Mouse (Mus musculus): ENCODE results near the gene P2ry12. TPM values are rescaled to one million over a fixed set of nuclear protein-coding genes. Genes with fewer than 3 reads are reported as not detected.

P2ry12 gene
- polyA plus RNA-seq, 1 experiment = 1.5 TPM

DNA sequence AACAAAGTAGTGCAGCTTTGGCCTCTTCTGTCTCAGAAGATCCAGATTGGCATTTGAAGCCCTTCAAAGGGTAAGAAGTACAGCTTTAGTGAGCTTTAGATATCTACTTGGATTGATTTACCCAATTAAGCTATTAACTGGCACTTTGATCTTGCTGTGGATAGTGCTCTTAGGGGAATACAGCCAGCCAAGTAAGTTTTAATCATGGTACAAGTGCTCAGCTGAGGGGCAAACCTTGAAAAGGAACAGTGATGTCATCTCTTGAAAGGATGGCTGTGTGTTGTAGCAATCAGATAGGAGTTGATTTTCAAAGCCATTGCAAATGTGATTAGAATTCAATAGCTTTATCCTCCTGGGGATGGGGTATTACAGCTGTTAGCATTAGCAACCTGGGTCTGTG is 80.5 kb downstream of the P2ry12 start:
- Histone ChIP-seq H3K4me3 (ENCODE audit: insufficient read depth, low read depth, low read length) (no peak overlapping the region), H3K27me3 (replicated peaks; ENCODE audit: control insufficient read depth, insufficient read depth, low read length) (no peaks in the 10 kb centered on the region), H3K4me1 (ENCODE audit: control insufficient read depth, insufficient read depth, low read length) (no peaks in the 10 kb centered on the region), H3K36me3 (ENCODE audit: control insufficient read depth, insufficient read depth, low read length) (no peaks in the 10 kb centered on the region), H3K27ac (ENCODE audit: insufficient read depth, low read depth, low read length) (no peak overlapping the region)
- no peak for DNase-seq
- no peak for TF ChIP-seq CTCF (conservative IDR thresholded peaks at IDR 0.05; ENCODE audit: insufficient read depth, insufficient read length, low read depth, low read length)

- 73% methylated on average over 5 of the region's 5 CpGs for WGBS
- no peak for TF ChIP-seq CTCF (conservative IDR thresholded peaks at IDR 0.05; ENCODE audit: insufficient read depth, insufficient read length, low read depth, low read length)
- TF ChIP-seq POLR2A (IDR thresholded peaks at IDR 0.05; ENCODE audit: low read depth, low read length) = no peak
- Histone ChIP-seq H3K4me1 (ENCODE audit: control insufficient read depth, insufficient read depth, low read length) (no peaks in the 10 kb centered on the region), H3K4me3 (ENCODE audit: insufficient read depth, low read depth, low read length) (no peak overlapping the region), H3K27me3 (replicated peaks; ENCODE audit: control insufficient read depth, insufficient read depth, low read length) (no peaks in the 10 kb centered on the region), H3K36me3 (ENCODE audit: control insufficient read depth, insufficient read depth, low read length) (no peaks in the 10 kb centered on the region), H3K27ac (ENCODE audit: insufficient read depth, low read depth, low read length) (no peak overlapping the region)
- no peak for DNase-seq
Observed at GRCm38 (mm10) chr3:59181134-59181533, 81.5 kb downstream of the P2ry12 start.

DNA sequence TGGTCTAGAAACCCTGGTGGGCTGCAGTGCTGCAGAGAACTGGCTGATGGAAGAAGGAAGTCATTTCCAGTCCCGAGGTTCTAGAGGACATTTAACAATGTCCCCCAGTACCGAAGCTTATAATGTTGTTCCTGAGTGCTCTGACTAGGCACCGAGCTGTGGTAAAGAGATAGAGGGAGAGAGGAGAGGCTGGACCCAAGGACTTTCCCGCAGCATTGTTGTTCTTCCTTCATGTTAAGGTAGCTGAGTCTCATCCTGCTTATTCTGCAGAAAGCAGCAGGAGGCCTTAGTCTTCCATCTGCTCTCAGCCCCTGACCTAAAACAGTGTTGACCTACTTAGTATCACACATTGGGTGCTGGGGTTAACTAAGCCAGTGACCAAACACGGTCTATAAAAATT is 85.8 kb downstream of the P2ry12 start:
- no peaks in the 10 kb centered on the region for H3K27me3 ChIP-seq (replicated peaks; ENCODE audit: control insufficient read depth, insufficient read depth, low read length)
- 64% methylated on average over 5 of the region's 5 CpGs for WGBS
- H3K27ac ChIP-seq (ENCODE audit: insufficient read depth, low read depth, low read length) = no peak overlapping the region
- H3K36me3 ChIP-seq (ENCODE audit: control insufficient read depth, insufficient read depth, low read length) = no peaks in the 10 kb centered on the region
- no peak for DNase-seq
- no peaks in the 10 kb centered on the region for H3K4me1 ChIP-seq (ENCODE audit: control insufficient read depth, insufficient read depth, low read length)
- no peak for TF ChIP-seq CTCF (conservative IDR thresholded peaks at IDR 0.05; ENCODE audit: insufficient read depth, insufficient read length, low read depth, low read length)
- TF ChIP-seq POLR2A (IDR thresholded peaks at IDR 0.05; ENCODE audit: low read depth, low read length) = no peak
- no peak overlapping the region for H3K4me3 ChIP-seq (ENCODE audit: insufficient read depth, low read depth, low read length)

- TF ChIP-seq CTCF (conservative IDR thresholded peaks at IDR 0.05; ENCODE audit: insufficient read depth, insufficient read length, low read depth, low read length) (peak; percentile 77), POLR2A (IDR thresholded peaks at IDR 0.05; ENCODE audit: low read depth, low read length) (no peak)
- WGBS = 14% methylated on average over 5 of the region's 5 CpGs
- Histone ChIP-seq H3K27ac (ENCODE audit: insufficient read depth, low read depth, low read length) (no peak overlapping the region), H3K27me3 (replicated peaks; ENCODE audit: control insufficient read depth, insufficient read depth, low read length) (no peaks in the 10 kb centered on the region), H3K4me3 (ENCODE audit: insufficient read depth, low read depth, low read length) (no peak overlapping the region), H3K36me3 (ENCODE audit: control insufficient read depth, insufficient read depth, low read length) (no peaks in the 10 kb centered on the region), H3K4me1 (ENCODE audit: control insufficient read depth, insufficient read depth, low read length) (no peaks in the 10 kb centered on the region; the same call in 1 of the 2 replicates)
- DNase-seq = peak; percentile 25
Observed at GRCm38 (mm10) chr3:59175234-59175633, 87.4 kb downstream of the P2ry12 start.

- WGBS = 68% methylated on average over 6 of the region's 6 CpGs
- H3K27me3 ChIP-seq (replicated peaks; ENCODE audit: control insufficient read depth, insufficient read depth, low read length) = no peaks in the 10 kb centered on the region
- H3K27ac ChIP-seq (ENCODE audit: insufficient read depth, low read depth, low read length) = no peak overlapping the region
- no peak overlapping the region for H3K4me3 ChIP-seq (ENCODE audit: insufficient read depth, low read depth, low read length)
- H3K36me3 ChIP-seq (ENCODE audit: control insufficient read depth, insufficient read depth, low read length) = no peaks in the 10 kb centered on the region
- DNase-seq = no peak
- no peak for TF ChIP-seq CTCF (conservative IDR thresholded peaks at IDR 0.05; ENCODE audit: insufficient read depth, insufficient read length, low read depth, low read length)
- no peak for TF ChIP-seq POLR2A (IDR thresholded peaks at IDR 0.05; ENCODE audit: low read depth, low read length)
- H3K4me1 ChIP-seq (ENCODE audit: control insufficient read depth, insufficient read depth, low read length) = no peaks in the 10 kb centered on the region; the same call in 1 of the 2 replicates
Observed at GRCm38 (mm10) chr3:59174426-59175154, 88.1 kb downstream of the P2ry12 start.

GRCm38 (mm10) chr3:59169921-59170627 is 92.6 kb downstream of the P2ry12 start:
- Histone ChIP-seq H3K4me1 (ENCODE audit: control insufficient read depth, insufficient read depth, low read length) (no peaks in the 10 kb centered on the region; the same call in 1 of the 2 replicates), H3K27ac (ENCODE audit: insufficient read depth, low read depth, low read length) (no peak overlapping the region), H3K4me3 (ENCODE audit: insufficient read depth, low read depth, low read length) (no peak overlapping the region), H3K36me3 (ENCODE audit: control insufficient read depth, insufficient read depth, low read length) (no peaks in the 10 kb centered on the region), H3K27me3 (replicated peaks; ENCODE audit: control insufficient read depth, insufficient read depth, low read length) (no peaks in the 10 kb centered on the region)
- TF ChIP-seq POLR2A (IDR thresholded peaks at IDR 0.05; ENCODE audit: low read depth, low read length) = no peak
- no peak for TF ChIP-seq CTCF (conservative IDR thresholded peaks at IDR 0.05; ENCODE audit: insufficient read depth, insufficient read length, low read depth, low read length)
- 35% methylated on average over 2 of the region's 2 CpGs for WGBS
- no peak for DNase-seq

DNA sequence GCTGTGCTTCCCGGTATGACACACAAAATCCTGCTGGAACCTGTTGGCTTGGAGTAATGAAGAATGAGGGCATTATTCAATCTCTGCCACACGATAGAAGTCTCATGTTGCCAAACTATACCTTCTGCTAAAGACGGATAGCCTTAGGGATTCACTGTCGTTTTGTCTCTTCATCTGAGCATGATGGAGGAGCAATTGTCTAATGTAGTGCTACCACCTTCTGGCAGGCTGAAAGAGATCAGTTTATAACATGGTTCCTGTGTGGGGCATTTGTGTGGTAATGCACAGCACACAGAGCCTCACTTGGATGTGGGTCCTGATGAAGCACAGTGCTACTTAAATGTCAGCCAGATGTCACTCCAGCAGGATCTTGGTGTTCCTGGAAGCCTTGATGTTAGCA is 93.5 kb downstream of the P2ry12 start:
- Histone ChIP-seq H3K4me1 (ENCODE audit: control insufficient read depth, insufficient read depth, low read length) (no peaks in the 10 kb centered on the region; the same call in 1 of the 2 replicates), H3K36me3 (ENCODE audit: control insufficient read depth, insufficient read depth, low read length) (no peaks in the 10 kb centered on the region), H3K4me3 (ENCODE audit: insufficient read depth, low read depth, low read length) (no peak overlapping the region), H3K27me3 (replicated peaks; ENCODE audit: control insufficient read depth, insufficient read depth, low read length) (no peaks in the 10 kb centered on the region), H3K27ac (ENCODE audit: insufficient read depth, low read depth, low read length) (no peak overlapping the region)
- no peak for DNase-seq
- 75% methylated on average over 4 of the region's 4 CpGs for WGBS
- TF ChIP-seq CTCF (conservative IDR thresholded peaks at IDR 0.05; ENCODE audit: insufficient read depth, insufficient read length, low read depth, low read length) = no peak
- no peak for TF ChIP-seq POLR2A (IDR thresholded peaks at IDR 0.05; ENCODE audit: low read depth, low read length)
